Mouse (Mus musculus) effector memory CD4-positive, alpha-beta T cell, adult 7 months (primary cell): ENCODE data around the gene Spopl. TPM values are rescaled to one million over a fixed set of nuclear protein-coding genes. Genes with fewer than 3 reads are reported as not detected.

ENCODE experiments used
- polyA plus RNA-seq: library from polyadenylated mRNA; unstranded; fragments of 100-300 nt; shearing (Covaris generic); gene quantifications from one replicate; pipeline ENCODE4 v1.2.1, GENCODE M21; 2017

Gene Spopl
- 31.8 TPM for polyA plus RNA-seq

DNA sequence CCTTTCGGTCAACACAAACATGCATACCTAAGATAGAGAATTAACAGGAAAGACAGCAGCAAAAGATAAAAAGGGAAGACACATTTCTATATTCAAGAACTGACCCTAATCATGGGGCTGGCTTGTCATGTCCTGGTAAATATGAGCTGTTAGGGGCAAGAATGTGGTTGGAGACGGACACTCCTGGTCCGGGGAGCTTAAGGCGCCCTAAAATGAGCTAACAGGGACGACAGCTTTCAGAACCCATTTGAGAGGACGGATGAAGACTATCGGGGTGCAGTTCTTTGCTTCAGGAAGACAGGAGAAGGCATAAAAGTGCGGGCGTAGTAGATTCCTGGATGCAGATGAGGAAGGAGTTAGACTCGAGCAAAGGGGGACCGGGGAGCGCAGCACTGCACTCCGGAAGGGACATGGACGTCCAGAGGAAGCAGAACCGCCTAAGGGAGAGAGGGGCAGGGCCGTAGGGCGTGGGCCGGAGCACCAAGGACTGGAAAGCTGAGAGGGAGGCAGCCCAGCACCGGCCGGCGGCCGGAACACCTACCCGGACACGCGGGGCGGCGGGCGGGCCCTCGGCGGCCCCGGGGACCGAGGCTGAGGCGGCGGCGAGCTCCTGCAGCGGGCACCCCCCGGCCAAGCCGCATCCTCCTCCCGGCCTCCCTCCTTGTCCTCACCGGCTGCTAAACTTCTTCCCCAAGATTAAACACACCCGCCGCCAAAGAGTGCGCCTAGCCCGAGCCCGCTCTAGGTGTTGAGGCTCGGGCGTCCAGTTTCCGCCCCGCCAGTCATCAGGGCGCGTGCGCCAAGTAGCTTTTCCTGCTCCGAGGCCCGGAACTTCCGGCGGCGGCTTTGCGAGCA lies at the start of gene Spopl:
Gene Spopl, minus strand, starts transcription at position 805 of the 855 bp plus-strand sequence.

